Mouse (Mus musculus): ENCODE measurements at regions not wholly inside any gene's neighbourhood (a gene's known extent, or its start where the extent isn't known, plus 50 kb on each side); places are given as distances from the start of the nearest gene placed in this dataset.
"Not testable (repeated sequence)": the region's sequence is repeated elsewhere in the genome, so short reads cannot be mapped to it uniquely, and the experiment has no call there.

GRCm38 (mm10) chr10:22460386-22460785, 100.0 kb downstream of the Raet1d start:
- DNase-seq (ENCODE audit: low spot score in 2 of 2) = not testable (repeated sequence)

GRCm38 (mm10) chr10:22460818-22461479, 100.6 kb downstream of the Raet1d start:
- DNase-seq (ENCODE audit: low spot score in 2 of 2) = not testable (repeated sequence)

GRCm38 (mm10) chr10:22461480-22462050, 101.2 kb downstream of the Raet1d start:
- DNase-seq (ENCODE audit: low spot score in 2 of 2) = not testable (repeated sequence)

GRCm38 (mm10) chr10:22471722-22472330, 111.5 kb downstream of the Raet1d start:
- DNase-seq (ENCODE audit: low spot score in 2 of 2) = not testable (repeated sequence)

GRCm38 (mm10) chr10:22479860-22480259, 119.5 kb downstream of the Raet1d start:
- peak in 1 of 2 experiments; percentile 3 for DNase-seq (ENCODE audit: low spot score in 2 of 2)

- DNase-seq (ENCODE audit: low spot score in 2 of 2) = not testable (repeated sequence)
Observed at GRCm38 (mm10) chr10:22487071-22487470, 126.7 kb downstream of the Raet1d start.

GRCm38 (mm10) chr10:22491806-22492347, 131.5 kb downstream of the Raet1d start:
- not testable (repeated sequence) for DNase-seq (ENCODE audit: low spot score in 2 of 2)

GRCm38 (mm10) chr10:22495975-22496496, 135.7 kb downstream of the Raet1d start:
- no peak for DNase-seq (ENCODE audit: low spot score in 2 of 2)

Measured in right cerebral cortex, postnatal 36 days (tissue).